Mouse (Mus musculus): ENCODE data around the gene Adora1.

- TF ChIP-seq FLI1 (IDR thresholded peaks at IDR 0.05; ENCODE audit: low read length): no peak
- no peak for TF ChIP-seq GATA1 (IDR thresholded peaks at IDR 0.05; ENCODE audit: borderline replicate concordance, low read length)
Observed at GRCm38 (mm10) chr1:134204230-134204629, 31.0 kb downstream of the Adora1 start.
